Mouse (Mus musculus) hindbrain, postnatal 0 days (tissue): ENCODE results near the gene Gm21954. TPM values are rescaled to one million over a fixed set of nuclear protein-coding genes. Genes with fewer than 3 reads are reported as not detected.
A peak's percentile ranks its signal among the peaks of the same experiment; 100 is the strongest.

Experiments
- ATAC-seq: fragments of 200-750 bp; cut with Nextera tagmentation; 2 replicates; pipeline ENCODE4 v1.8.0; 2017; ENCODE audit warnings: mild to moderate bottlenecking, moderate TSS enrichment, moderate library complexity
- DNase-seq: peaks from one replicate; pipeline ENCODE4 v3.0.0-alpha.2; 2015; ENCODE audit warnings: low spot score
- H3K27ac ChIP-seq: fragments of 300-500 bp; sonication (generic); 2 replicates; pipeline ENCODE4 v1.5.1; 2014; ENCODE audit warnings: mild to moderate bottlenecking
- H3K27me3 ChIP-seq: fragments of 300-500 bp; sonication (generic); 2 replicates; pipeline ENCODE4 v1.6.1; 2014; ENCODE audit warnings: low read length, mixed read lengths; ENCODE audit not compliant: insufficient read depth
- H3K36me3 ChIP-seq: fragments of 300-500 bp; sonication (generic); 2 replicates; pipeline ENCODE4 v1.6.1; 2014; ENCODE audit warnings: low read length, mixed read lengths; ENCODE audit not compliant: insufficient read depth
- H3K4me1 ChIP-seq: fragments of 300-500 bp; sonication (generic); 2 replicates; pipeline ENCODE4 v1.6.1; 2014; ENCODE audit warnings: antibody characterized with exemption, low read length, mixed read lengths; ENCODE audit not compliant: insufficient read depth
- H3K4me2 ChIP-seq: fragments of 300-500 bp; sonication (generic); 2 replicates; pipeline ENCODE4 v1.6.1; 2014; ENCODE audit warnings: low read depth, mild to moderate bottlenecking, low read length, moderate library complexity, mixed read lengths
- H3K4me3 ChIP-seq: fragments of 300-500 bp; sonication (generic); 2 replicates; pipeline ENCODE4 v1.5.1; 2014; ENCODE audit warnings: low read length
- H3K9ac ChIP-seq: fragments of 300-500 bp; sonication (generic); replicated peaks from 2 replicates; pipeline ENCODE4 v1.6.1; 2014; ENCODE audit warnings: mild to moderate bottlenecking, low read length, moderate library complexity, mixed read lengths
- H3K9me3 ChIP-seq: fragments of 300-500 bp; sonication (generic); 2 replicates; pipeline ENCODE4 v1.6.1; 2016; ENCODE audit warnings: low read length, mixed read lengths
- CTCF ChIP-seq: IDR thresholded peaks from 2 replicates; pipeline ENCODE4 v1.5.1; 2016; ENCODE audit warnings: antibody characterized with exemption, control low read depth, low read depth
- WGBS: fragments of 180-500 bp; shearing (Covaris S2); extraction: QIAGEN DNeasy Blood & Tissue Kit; methylation state at CpG from one replicate; pipeline ENCODE4 v1.1.7; 2014; 5-methylcytosine and 5-hydroxymethylcytosine counted together
- polyA plus RNA-seq: library from polyadenylated mRNA; unstranded; fragments of >200 nt; fragmentation: Nextera tagmentation; extraction: Ambion mirVana; gene quantifications from 2 replicates; pipeline ENCODE4 v1.2.1, GENCODE M21; 2015
- total RNA-seq: library from RNA; depleted of rRNA; stranded (reverse); fragments of >200 nt; gene quantifications from 2 replicates; pipeline ENCODE4 v1.2.3, GENCODE M21; 2014; rRNA removed

Gm21954 gene
- total and polyA plus RNA-seq, 2 experiments from 2014 or later: not detected

GRCm38 (mm10) chr3:55423640-55424397 is 48.2 kb downstream of the Gm21954 start:
- TF ChIP-seq CTCF: peak; percentile 44
- Histone ChIP-seq H3K27me3 (no peaks in the 10 kb centered on the region), H3K4me3 (no peak overlapping the region), H3K9me3 (no peaks in the 10 kb centered on the region), H3K36me3 (no peaks in the 10 kb centered on the region), H3K9ac (no peak overlapping the region), H3K4me1 (peaks cover 12% of the 10 kb centered on the region; the same call in 1 of the 2 replicates), H3K27ac (peak overlapping the region; percentile 70), H3K4me2 (peak overlapping the region; percentile 33; the same call in 1 of the 2 replicates)
- ATAC-seq (peak; percentile 93), DNase-seq (peak; percentile 80)
- WGBS: 8% methylated on average over 11 of the region's 11 CpGs

- peaks cover 17% of the 10 kb centered on the region; the same call in 1 of the 2 replicates for H3K4me1 ChIP-seq
- H3K9ac ChIP-seq: no peak overlapping the region
- H3K4me2 ChIP-seq: no peak overlapping the region
- DNase-seq (no peak), ATAC-seq (no peak)
- TF ChIP-seq CTCF: no peak
- 53% methylated on average over 8 of the region's 8 CpGs for WGBS
- H3K9me3 ChIP-seq: no peaks in the 10 kb centered on the region
- H3K27me3 ChIP-seq: no peaks in the 10 kb centered on the region
- H3K36me3 ChIP-seq: no peaks in the 10 kb centered on the region
- H3K27ac ChIP-seq: no peak overlapping the region
- H3K4me3 ChIP-seq: no peak overlapping the region
Observed at GRCm38 (mm10) chr3:55420436-55421083, 51.5 kb downstream of the Gm21954 start.

- no peak for DNase-seq
- no peaks in the 10 kb centered on the region for H3K27me3 ChIP-seq
- peaks cover 27% of the 10 kb centered on the region; the same call in 1 of the 2 replicates for H3K4me1 ChIP-seq
- TF ChIP-seq CTCF: no peak
- H3K4me2 ChIP-seq: no peak overlapping the region
- 28% methylated on average over 3 of the region's 3 CpGs for WGBS
- no peak overlapping the region for H3K9ac ChIP-seq
- no peaks in the 10 kb centered on the region for H3K9me3 ChIP-seq
- H3K4me3 ChIP-seq: no peak overlapping the region
- H3K27ac ChIP-seq: no peak overlapping the region
- no peak for ATAC-seq
- no peaks in the 10 kb centered on the region for H3K36me3 ChIP-seq
Observed at GRCm38 (mm10) chr3:55419334-55419733, 52.7 kb downstream of the Gm21954 start.

- TF ChIP-seq CTCF: no peak
- Histone ChIP-seq H3K9me3 (no peaks in the 10 kb centered on the region), H3K27ac (no peak overlapping the region), H3K27me3 (no peaks in the 10 kb centered on the region), H3K9ac (no peak overlapping the region), H3K4me2 (no peak overlapping the region), H3K4me1 (peaks cover 25% of the 10 kb centered on the region; the same call in 1 of the 2 replicates), H3K4me3 (no peak overlapping the region), H3K36me3 (no peaks in the 10 kb centered on the region)
- 68% methylated on average over 6 of the region's 6 CpGs for WGBS
- ATAC-seq: no peak
- no peak for DNase-seq
Observed at GRCm38 (mm10) chr3:55418845-55419244, 53.2 kb downstream of the Gm21954 start.

- DNase-seq (peak; percentile 81), ATAC-seq (peak; percentile 87)
- H3K27me3 ChIP-seq: no peaks in the 10 kb centered on the region
- 6% methylated on average over 14 of the region's 14 CpGs for WGBS
- H3K9ac ChIP-seq: peak overlapping the region; percentile 31; the same call in 1 of the 2 replicates
- H3K4me3 ChIP-seq: no peak overlapping the region
- no peak for TF ChIP-seq CTCF
- H3K27ac ChIP-seq: peak overlapping the region; percentile 83
- H3K4me2 ChIP-seq: peak overlapping the region; percentile 37
- no peaks in the 10 kb centered on the region for H3K36me3 ChIP-seq
- H3K9me3 ChIP-seq: no peaks in the 10 kb centered on the region
- H3K4me1 ChIP-seq: peaks cover 15% of the 10 kb centered on the region; the same call in 1 of the 2 replicates
Observed at GRCm38 (mm10) chr3:55415527-55415950, 56.5 kb downstream of the Gm21954 start.

Other genes with a start within 250 kb of the Gm21954 start
- gene Dclk1, start 229.8 kb downstream of the Gm21954 start, total RNA-seq: 213 and 250 TPM in 2 replicates
- 196 and 214 TPM in 2 replicates for gene Dclk1, start 229.8 kb downstream of the Gm21954 start, polyA plus RNA-seq